In the genomic region with DNA sequence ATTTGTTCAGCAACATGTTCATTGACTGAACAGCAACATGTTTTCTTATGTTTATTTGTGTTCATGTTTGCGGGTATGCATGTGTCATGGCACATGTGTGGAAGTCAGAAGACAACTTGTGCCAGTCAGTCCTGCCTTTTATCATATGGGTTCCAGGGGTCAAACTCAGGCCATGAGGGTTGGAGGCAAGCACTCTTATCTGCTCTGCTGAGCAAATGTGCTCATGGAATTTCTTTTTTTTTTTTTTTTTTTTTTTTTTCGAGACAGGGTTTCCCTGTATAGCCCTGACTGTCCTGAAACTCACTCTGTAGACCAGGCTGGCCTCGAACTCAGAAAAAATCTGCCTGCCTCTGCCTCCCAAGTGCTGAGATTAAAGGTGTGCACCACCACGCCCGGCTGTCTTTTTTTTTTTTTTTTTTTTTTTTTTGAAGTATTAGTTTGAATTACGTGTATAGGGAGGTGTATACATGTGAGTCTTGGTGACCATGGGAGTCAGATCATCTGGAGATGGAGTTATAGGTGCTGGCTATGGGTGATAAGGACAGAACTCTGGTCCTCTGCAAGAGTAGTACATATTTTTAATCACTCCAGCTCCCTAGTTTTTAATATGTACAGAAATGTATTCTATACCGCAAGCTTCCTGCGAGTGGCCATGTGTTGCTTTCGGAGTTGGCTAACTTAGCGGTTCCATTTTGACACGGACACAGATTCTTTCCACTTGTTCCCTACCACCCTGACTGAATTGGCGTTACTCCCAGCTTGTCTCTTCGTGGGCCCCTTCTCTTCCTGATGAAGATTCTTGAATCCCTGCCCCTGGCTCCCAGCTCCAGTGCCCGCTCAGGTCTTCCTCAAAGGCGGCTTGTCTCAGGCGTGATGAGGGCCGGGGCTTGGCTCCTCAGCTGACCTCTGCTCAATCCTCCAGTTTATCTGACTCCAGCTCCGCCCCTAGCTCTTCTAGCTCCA, we compare ENCODE assay signal across 9 mouse cellular contexts. TPM values are rescaled to one million over a fixed set of nuclear protein-coding genes. Genes with fewer than 3 reads are reported as not detected.
DNase-seq lines count a peak whose midpoint lies in the region; ATAC-seq and TF ChIP-seq lines count a peak whose summit lies in the region.
"Had no signal": no experiment of that assay in that cellular context is flagged by ENCODE, and none has a peak within 500 bp of the region (broad histone marks: within the 10 kb centered on the region; RNA-seq: fewer than 3 reads in every experiment).

No protein-coding gene starts in this region.

- no peak for TF ChIP-seq POLR2A in brain, embryonic 14.5 days (IDR thresholded peaks at IDR 0.05; ENCODE audit: borderline replicate concordance, extremely low read depth, insufficient read depth, insufficient read length, poor library complexity, severe bottlenecking)

- H3K9me3 ChIP-seq in heart, embryonic 13.5 days = no peaks in the 10 kb centered on the region
- H3K9me3 ChIP-seq: embryonic facial prominence, embryonic 13.5 days had no signal

- WGBS in heart, embryonic 13.5 days = 51% methylated on average over 18 of the region's 18 CpGs

- no peak for DNase-seq in layer of hippocampus, adult 2 months (ENCODE audit: low spot score in 2 of 2)
- DNase-seq in layer of hippocampus, adult 9-10 months (ENCODE audit: low spot score) = no peak
- peak; percentile 25 for DNase-seq in brain, embryonic 14.5 days (ENCODE audit: low read depth)
- DNase-seq in lung, postnatal 14 days = peak; percentile 6
- DNase-seq in thymus, adult 18-20 months = no peak
- DNase-seq in MN1 (ENCODE audit: low spot score) = no peak
- DNase-seq in kidney, postnatal 4 days = no peak

- H3K9ac ChIP-seq in heart, embryonic 13.5 days = no peak overlapping the region

- peaks cover 41% of the 10 kb centered on the region for H3K4me1 ChIP-seq in heart, embryonic 13.5 days

- H3K27me3 ChIP-seq in heart, embryonic 13.5 days (replicated peaks) = no peaks in the 10 kb centered on the region
- H3K27me3 ChIP-seq: embryonic facial prominence, embryonic 13.5 days had no signal

- H3K4me3 ChIP-seq in layer of hippocampus, adult 2 months = no peak overlapping the region; the same call in 1 of the 2 replicates
- H3K4me3 ChIP-seq in heart, embryonic 13.5 days = no peak overlapping the region; the same call in 1 of the 2 replicates

- peak overlapping the region; percentile 54 for H3K27ac ChIP-seq in layer of hippocampus, adult 2 months
- H3K27ac ChIP-seq in heart, embryonic 13.5 days (replicated peaks) = peak overlapping the region; percentile 75

- no peak for ATAC-seq in heart, embryonic 13.5 days (ENCODE audit: extremely low read depth, insufficient number of reproducible peaks, low FRiP score, low TSS enrichment)

- H3K4me2 ChIP-seq in heart, embryonic 13.5 days = peak overlapping the region; percentile 61

- no peak for TF ChIP-seq CTCF in layer of hippocampus, adult 2 months (conservative IDR thresholded peaks at IDR 0.05)
- TF ChIP-seq CTCF in brain, embryonic 14.5 days (IDR thresholded peaks at IDR 0.05; ENCODE audit: borderline replicate concordance, extremely low read depth, insufficient read depth, insufficient read length) = no peak

- H3K36me3 ChIP-seq in heart, embryonic 13.5 days = no peaks in the 10 kb centered on the region
- H3K36me3 ChIP-seq: embryonic facial prominence, embryonic 13.5 days had no signal

RNA-seq across cellular contexts. Expression of a gene that starts 26.8 kb away (rescaled TPM):
- total RNA-seq in layer of hippocampus, adult 2 months (2021) = 10 to 100 TPM; 88.3 to 92.3 TPM
- polyA plus RNA-seq in brain, embryonic 14.5 days (2012; rRNA removed) = 74.3 and 101 TPM in 2 replicates
- polyA plus RNA-seq in heart, embryonic 13.5 days (2015; fragmentation: Nextera tagmentation; extraction: Ambion mirVana) = 416 and 457 TPM in 2 replicates

RNA-seq across cellular contexts. Expression of a gene that starts 40.4 kb away (rescaled TPM):
- total RNA-seq in layer of hippocampus, adult 2 months (2021) = 10 to 100 TPM; 39.7 to 48.0 TPM
- polyA plus RNA-seq in brain, embryonic 14.5 days (2012; rRNA removed) = 81.8 and 84.4 TPM in 2 replicates
- 106 and 110 TPM in 2 replicates for polyA plus RNA-seq in heart, embryonic 13.5 days (2015; fragmentation: Nextera tagmentation; extraction: Ambion mirVana)

Comparison
In these comparisons a context has a peak if more than half of its experiments do, and no peak if none do; other contexts are left out.
1. DNase-seq: peak in brain, embryonic 14.5 days (single experiment) and lung, postnatal 14 days (single experiment); none in layer of hippocampus, adult 2 months (0 of 2), layer of hippocampus, adult 9-10 months (single experiment), thymus, adult 18-20 months (0 of 2), MN1 (single experiment) and kidney, postnatal 4 days (0 of 2).